Mouse (Mus musculus): ENCODE measurements at regions not wholly inside any gene's neighbourhood (a gene's known extent, or its start where the extent isn't known, plus 50 kb on each side); places are given as distances from the start of the nearest gene placed in this dataset.

GRCm38 (mm10) chr3:82207321-82207720 is 61.7 kb upstream of the Gucy1a1 start:
- DNase-seq (ENCODE audit: low spot score), result no peak

Data from embryo, embryonic 10 days (tissue).